Mouse (Mus musculus): Measurements from ENCODE around the gene Srd5a2.

- TF ChIP-seq CTCF (IDR thresholded peaks at IDR 0.05; ENCODE audit: insufficient read depth, low read length) (peak; percentile 99), POLR2A (IDR thresholded peaks at IDR 0.05; ENCODE audit: borderline replicate concordance, extremely low read depth, low read depth, low read length) (no peak)
Measured at GRCm38 (mm10) chr17:74020526-74021203, 27.1 kb downstream of the Srd5a2 start.

Measured in lung, adult 2 months (tissue).